Mouse (Mus musculus) midbrain, embryonic 14.5 days (tissue): ENCODE results near the gene Tcf25. TPM values are rescaled to one million over a fixed set of nuclear protein-coding genes. Genes with fewer than 3 reads are reported as not detected.

ENCODE experiments used
- ATAC-seq: fragments of 200-750 bp; cut with Nextera tagmentation; 2 replicates; pipeline ENCODE4 v1.8.0; 2017; ENCODE audit warnings: moderate number of reproducible peaks, moderate library complexity; ENCODE audit not compliant: low FRiP score, low TSS enrichment
- DNase-seq: peaks from one replicate; pipeline ENCODE4 v3.0.0-alpha.2; 2015
- H3K27ac ChIP-seq: fragments of 300-500 bp; sonication (generic); replicated peaks from 2 replicates; pipeline ENCODE4 v1.5.1; 2014; ENCODE audit warnings: mild to moderate bottlenecking, low read depth, low read length, moderate library complexity
- H3K27me3 ChIP-seq: fragments of 300-500 bp; sonication (generic); 2 replicates; pipeline ENCODE4 v1.6.1; 2014; ENCODE audit warnings: low read length, control low read depth, mixed read lengths; ENCODE audit not compliant: control insufficient read depth, insufficient read depth
- H3K36me3 ChIP-seq: fragments of 300-500 bp; sonication (generic); 2 replicates; pipeline ENCODE4 v1.6.1; 2014; ENCODE audit warnings: low read length, control low read depth; ENCODE audit not compliant: control insufficient read depth, insufficient read depth
- H3K4me1 ChIP-seq: fragments of 300-500 bp; sonication (generic); 2 replicates; pipeline ENCODE4 v1.6.1; 2014; ENCODE audit warnings: mild to moderate bottlenecking, antibody characterized with exemption, low read length, control low read depth; ENCODE audit not compliant: control insufficient read depth, insufficient read depth
- H3K4me2 ChIP-seq: fragments of 300-500 bp; sonication (generic); 2 replicates; pipeline ENCODE4 v1.6.1; 2014; ENCODE audit warnings: mild to moderate bottlenecking, low read length, moderate library complexity
- H3K4me3 ChIP-seq: fragments of 300-500 bp; sonication (generic); replicated peaks from 2 replicates; pipeline ENCODE4 v1.5.1; 2014; ENCODE audit warnings: low read depth, low read length
- H3K9ac ChIP-seq: fragments of 300-500 bp; sonication (generic); replicated peaks from 2 replicates; pipeline ENCODE4 v1.6.1; 2014; ENCODE audit warnings: mild to moderate bottlenecking, low read length, moderate library complexity
- H3K9me3 ChIP-seq: fragments of 300-500 bp; sonication (generic); 2 replicates; pipeline ENCODE4 v1.6.1; 2016; ENCODE audit warnings: low read length, control low read depth, mixed read lengths; ENCODE audit not compliant: control insufficient read depth
- WGBS: fragments of 180-500 bp; shearing (Covaris S2); extraction: QIAGEN DNeasy Blood & Tissue Kit; methylation state at CpG from one replicate; pipeline ENCODE4 v1.1.7; 2014; 5-methylcytosine and 5-hydroxymethylcytosine counted together
- polyA plus RNA-seq: library from polyadenylated mRNA; unstranded; fragments of >200 nt; fragmentation: Nextera tagmentation; extraction: Ambion mirVana; gene quantifications from 2 replicates; pipeline ENCODE4 v1.2.1, GENCODE M21; 2014

Gene Tcf25
- polyA plus RNA-seq, 1 experiment from 2014 or later = 294 TPM

DNA sequence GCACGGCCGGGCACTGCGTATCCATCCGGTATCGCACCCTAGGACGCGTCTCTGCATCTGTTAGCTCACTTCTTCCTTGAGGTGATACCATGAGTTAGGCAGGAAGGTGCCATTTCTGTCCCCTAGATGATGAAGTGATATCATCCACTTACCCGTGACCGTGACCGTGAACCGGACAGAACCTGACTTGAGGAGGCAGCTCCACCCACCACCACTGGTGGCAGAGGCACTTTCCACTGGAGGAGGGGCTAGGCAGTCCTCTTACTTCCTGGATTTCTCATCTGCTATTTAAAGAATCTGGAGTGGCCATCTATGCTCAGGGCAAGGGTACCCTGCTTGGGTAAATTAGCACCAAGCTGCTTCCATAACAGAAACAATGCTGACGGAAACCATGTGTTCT lies 30.1 kb upstream of the Tcf25 start:
- Histone ChIP-seq H3K4me3 (no peak overlapping the region), H3K27me3 (no peaks in the 10 kb centered on the region), H3K36me3 (peaks cover 13% of the 10 kb centered on the region), H3K27ac (no peak overlapping the region), H3K9ac (no peak overlapping the region), H3K9me3 (no peaks in the 10 kb centered on the region), H3K4me1 (no peaks in the 10 kb centered on the region), H3K4me2 (no peak overlapping the region)
- 90% methylated on average over 12 of the region's 12 CpGs for WGBS
- DNase-seq (no peak), ATAC-seq (no peak)

DNA sequence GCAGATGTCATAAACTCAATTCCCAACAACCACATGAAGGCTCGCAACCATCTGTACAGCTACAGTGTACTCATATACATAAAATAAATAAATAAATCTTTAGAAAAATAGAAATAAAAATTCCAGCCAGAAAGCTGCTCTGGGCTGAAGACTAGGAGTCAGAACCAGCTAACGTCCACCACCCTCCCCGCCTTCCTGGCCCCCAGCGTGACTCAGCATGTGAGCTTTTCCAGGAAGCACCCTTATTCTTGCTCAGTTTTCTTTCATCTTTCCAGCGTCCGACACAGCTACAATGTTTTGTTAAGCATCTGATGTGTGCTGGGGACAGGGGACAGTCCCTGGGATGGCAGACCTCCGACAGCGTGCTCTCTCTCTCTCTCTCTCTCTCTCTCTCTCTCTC lies 28.4 kb upstream of the Tcf25 start:
- no peak overlapping the region for H3K9ac ChIP-seq
- no peaks in the 10 kb centered on the region for H3K27me3 ChIP-seq
- WGBS = 90% methylated on average over 8 of the region's 8 CpGs
- no peaks in the 10 kb centered on the region for H3K4me1 ChIP-seq
- no peaks in the 10 kb centered on the region for H3K9me3 ChIP-seq
- H3K36me3 ChIP-seq = peaks cover 24% of the 10 kb centered on the region
- no peak for DNase-seq
- ATAC-seq = no peak
- no peak overlapping the region for H3K4me3 ChIP-seq
- H3K27ac ChIP-seq = no peak overlapping the region
- no peak overlapping the region for H3K4me2 ChIP-seq

DNA sequence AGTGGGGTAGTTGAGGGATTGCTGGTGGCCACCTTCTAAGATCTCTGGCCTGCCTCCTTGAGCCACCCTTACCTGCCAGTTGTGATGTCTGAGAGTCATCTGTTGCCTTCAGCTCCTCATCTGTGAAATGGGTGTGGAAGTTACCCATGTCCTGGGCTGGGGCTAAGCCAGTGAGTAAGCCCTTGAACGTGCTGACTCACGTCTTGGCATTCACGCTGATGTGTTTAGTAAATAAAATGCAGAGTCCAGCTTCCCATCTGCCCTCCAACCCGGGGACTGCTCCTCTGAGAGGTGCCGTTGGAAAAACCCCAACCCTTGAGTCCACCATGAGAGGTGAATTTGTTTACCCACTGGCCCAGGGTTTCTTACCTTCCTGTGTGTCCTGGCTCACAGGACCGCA lies 27.7 kb upstream of the Tcf25 start:
- ATAC-seq (no peak), DNase-seq (no peak)
- H3K27ac ChIP-seq = no peak overlapping the region
- 90% methylated on average over 6 of the region's 6 CpGs for WGBS
- H3K9me3 ChIP-seq = no peaks in the 10 kb centered on the region
- peaks cover 27% of the 10 kb centered on the region for H3K36me3 ChIP-seq
- H3K9ac ChIP-seq = no peak overlapping the region
- H3K4me2 ChIP-seq = no peak overlapping the region
- no peaks in the 10 kb centered on the region for H3K4me1 ChIP-seq
- H3K4me3 ChIP-seq = no peak overlapping the region
- H3K27me3 ChIP-seq = no peaks in the 10 kb centered on the region

GRCm38 (mm10) chr8:123347293-123347692 lies 26.3 kb upstream of the Tcf25 start:
- DNase-seq (no peak), ATAC-seq (no peak)

DNA sequence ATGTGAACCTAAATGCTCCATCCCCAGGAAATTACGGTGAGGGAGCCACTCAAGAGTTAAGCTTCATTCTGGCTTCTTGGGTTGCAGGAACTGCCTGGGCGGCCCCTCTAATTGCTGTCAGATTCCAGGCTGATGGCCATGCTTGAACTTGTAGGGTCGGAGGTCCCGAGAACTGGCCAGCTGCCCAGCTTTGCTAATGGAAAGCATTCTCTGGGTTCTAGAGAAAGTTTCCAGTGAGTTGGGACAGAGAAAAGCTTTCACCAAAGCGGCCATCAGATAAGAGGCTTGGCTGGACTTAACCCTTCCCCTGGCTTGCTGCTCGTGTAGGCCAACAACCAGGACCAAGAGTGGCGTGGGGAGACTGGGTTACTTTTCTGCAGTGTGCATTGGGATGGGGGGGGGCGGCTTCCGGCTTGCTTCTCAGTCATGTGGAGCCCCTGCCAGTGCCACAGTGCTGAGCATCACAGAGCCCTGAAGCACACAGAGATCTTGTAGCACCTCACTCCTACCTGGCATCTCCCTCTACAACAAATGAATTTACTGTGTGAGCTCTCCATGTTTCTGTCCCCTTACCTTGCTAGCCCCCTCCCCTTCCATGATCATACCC lies 25.2 kb upstream of the Tcf25 start:
- WGBS = 75% methylated on average over 9 of the region's 9 CpGs
- Histone ChIP-seq H3K9me3 (no peaks in the 10 kb centered on the region), H3K27ac (no peak overlapping the region), H3K4me3 (no peak overlapping the region), H3K4me2 (no peak overlapping the region), H3K9ac (no peak overlapping the region), H3K27me3 (no peaks in the 10 kb centered on the region), H3K4me1 (no peaks in the 10 kb centered on the region), H3K36me3 (peaks cover 31% of the 10 kb centered on the region)
- no peak for ATAC-seq
- peak; percentile 56 for DNase-seq

More at GRCm38 (mm10) chr8:123347293-123347692, 26.3 kb upstream of the Tcf25 start:
- Histone ChIP-seq H3K9me3 (no peaks in the 10 kb centered on the region), H3K36me3 (peaks cover 30% of the 10 kb centered on the region), H3K9ac (no peak overlapping the region), H3K27me3 (no peaks in the 10 kb centered on the region), H3K4me1 (no peaks in the 10 kb centered on the region), H3K4me3 (no peak overlapping the region), H3K27ac (no peak overlapping the region), H3K4me2 (no peak overlapping the region)
- WGBS = 78% methylated on average over 2 of the region's 2 CpGs

GRCm38 (mm10) chr8:123349073-123349472 lies 24.5 kb upstream of the Tcf25 start:
- Histone ChIP-seq H3K9me3 (no peaks in the 10 kb centered on the region), H3K36me3 (peaks cover 34% of the 10 kb centered on the region), H3K27ac (no peak overlapping the region), H3K4me3 (no peak overlapping the region), H3K27me3 (no peaks in the 10 kb centered on the region), H3K4me2 (no peak overlapping the region), H3K4me1 (no peaks in the 10 kb centered on the region), H3K9ac (no peak overlapping the region)
- DNase-seq (no peak), ATAC-seq (no peak)
- 71% methylated on average over 4 of the region's 4 CpGs for WGBS

DNA sequence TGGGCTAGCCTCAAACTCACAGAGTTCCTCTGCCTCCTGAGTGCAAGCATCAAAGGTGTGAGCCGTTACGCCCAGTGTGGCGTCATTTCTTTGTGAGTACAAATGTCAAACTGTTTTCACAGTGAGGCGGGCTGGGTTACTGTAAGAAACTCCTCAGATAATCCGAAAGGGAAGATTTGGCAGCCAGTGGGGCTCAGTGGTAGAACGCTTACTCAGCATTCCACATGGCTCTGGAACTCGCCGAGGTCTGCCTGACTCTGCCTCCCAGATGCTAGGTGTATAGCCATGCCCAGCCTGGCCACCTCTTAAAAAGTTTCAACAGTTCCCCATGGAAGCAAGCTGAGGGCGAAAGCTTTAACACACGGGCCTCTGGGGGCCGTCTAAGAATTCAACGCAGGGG lies 21.4 kb upstream of the Tcf25 start:
- H3K9ac ChIP-seq = no peak overlapping the region
- H3K36me3 ChIP-seq = peaks cover 44% of the 10 kb centered on the region
- H3K4me2 ChIP-seq = no peak overlapping the region
- H3K27ac ChIP-seq = no peak overlapping the region
- H3K4me1 ChIP-seq = no peaks in the 10 kb centered on the region
- no peak overlapping the region for H3K4me3 ChIP-seq
- WGBS = 86% methylated on average over 12 of the region's 12 CpGs
- no peaks in the 10 kb centered on the region for H3K27me3 ChIP-seq
- DNase-seq = no peak
- no peak for ATAC-seq
- no peaks in the 10 kb centered on the region for H3K9me3 ChIP-seq

GRCm38 (mm10) chr8:123352786-123353185 lies 20.8 kb upstream of the Tcf25 start:
- 0 out of 2 replicates have a peak, but pooled peaks have one; percentile 34 for ATAC-seq
- Histone ChIP-seq H3K4me1 (no peaks in the 10 kb centered on the region), H3K36me3 (peaks cover 48% of the 10 kb centered on the region), H3K9ac (no peak overlapping the region), H3K27ac (no peak overlapping the region), H3K9me3 (no peaks in the 10 kb centered on the region), H3K27me3 (no peaks in the 10 kb centered on the region), H3K4me3 (no peak overlapping the region), H3K4me2 (no peak overlapping the region)
- DNase-seq = peak; percentile 69
- WGBS = 31% methylated on average over 13 of the region's 13 CpGs

- no peak overlapping the region for H3K4me2 ChIP-seq
- H3K27ac ChIP-seq = no peak overlapping the region
- no peak overlapping the region for H3K9ac ChIP-seq
- H3K27me3 ChIP-seq = no peaks in the 10 kb centered on the region
- no peaks in the 10 kb centered on the region for H3K4me1 ChIP-seq
- 19% methylated on average over 11 of the region's 11 CpGs for WGBS
- DNase-seq = peak; percentile 14
- no peak overlapping the region for H3K4me3 ChIP-seq
- H3K9me3 ChIP-seq = no peaks in the 10 kb centered on the region
- no peak for ATAC-seq
- peaks cover 48% of the 10 kb centered on the region for H3K36me3 ChIP-seq
Observed at GRCm38 (mm10) chr8:123353216-123353615, 20.3 kb upstream of the Tcf25 start.
